Mouse (Mus musculus) embryonic facial prominence, embryonic 13.5 days (tissue): ENCODE measurements at regions not wholly inside any gene's neighbourhood (a gene's known extent, or its start where the extent isn't known, plus 50 kb on each side); places are given as distances from the start of the nearest gene placed in this dataset.

Experiments
- ATAC-seq: fragments of 200-750 bp; cut with Nextera tagmentation; 2 replicates; pipeline ENCODE4 v1.8.0; 2017; ENCODE audit warnings: low read depth; ENCODE audit not compliant: insufficient number of reproducible peaks, insufficient read depth, low FRiP score, low TSS enrichment
- H3K27ac ChIP-seq: fragments of 300-500 bp; sonication (generic); 2 replicates; pipeline ENCODE4 v1.5.1; 2015; ENCODE audit warnings: moderate library complexity, mild to moderate bottlenecking, inconsistent platforms
- H3K27me3 ChIP-seq: fragments of 300-500 bp; sonication (generic); 2 replicates; pipeline ENCODE4 v1.6.1; 2015; ENCODE audit warnings: mild to moderate bottlenecking, inconsistent platforms
- H3K36me3 ChIP-seq: fragments of 300-500 bp; sonication (generic); 2 replicates; pipeline ENCODE4 v1.6.1; 2015; ENCODE audit warnings: mild to moderate bottlenecking, inconsistent platforms
- H3K4me1 ChIP-seq: fragments of 300-500 bp; sonication (generic); 2 replicates; pipeline ENCODE4 v1.6.1; 2015; ENCODE audit warnings: inconsistent platforms
- H3K4me2 ChIP-seq: fragments of 300-500 bp; sonication (generic); 2 replicates; pipeline ENCODE4 v1.6.1; 2015; ENCODE audit warnings: moderate library complexity, mild to moderate bottlenecking, inconsistent platforms
- H3K4me3 ChIP-seq: fragments of 300-500 bp; sonication (generic); 2 replicates; pipeline ENCODE4 v1.5.1; 2015; ENCODE audit warnings: mild to moderate bottlenecking, inconsistent platforms
- H3K9ac ChIP-seq: fragments of 300-500 bp; sonication (generic); 2 replicates; pipeline ENCODE4 v1.6.1; 2015; ENCODE audit warnings: mild to moderate bottlenecking, inconsistent platforms
- H3K9me3 ChIP-seq: fragments of 300-500 bp; sonication (generic); 2 replicates; pipeline ENCODE4 v1.6.1; 2016; ENCODE audit warnings: inconsistent platforms
- WGBS: fragments of 180-500 bp; shearing (Covaris S2); methylation state at CpG from one replicate; pipeline ENCODE4 v1.1.7; 2015; ENCODE audit warnings: mixed read lengths; 5-methylcytosine and 5-hydroxymethylcytosine counted together

DNA sequence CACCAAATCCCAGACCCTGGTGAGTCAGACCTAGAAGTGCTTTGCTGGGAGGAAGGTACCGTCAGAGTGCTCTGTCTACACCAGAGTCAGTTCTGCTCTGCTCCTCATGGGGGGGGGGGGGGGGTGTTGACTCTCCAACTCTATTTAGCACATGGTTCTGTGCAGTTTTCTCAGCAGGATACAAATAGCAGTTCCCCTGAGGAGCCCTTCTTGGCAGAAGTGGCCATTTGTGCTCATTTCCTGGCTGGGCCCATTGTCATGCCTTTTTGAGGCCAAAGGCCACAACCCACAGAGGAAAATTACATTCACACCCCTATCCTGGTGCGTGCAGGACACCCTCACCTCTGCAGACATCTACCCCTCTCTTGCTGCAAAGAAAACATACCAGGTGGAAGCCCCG lies 118.3 kb downstream of the Psmg1 start:
- Histone ChIP-seq H3K27me3 (no peaks in the 10 kb centered on the region), H3K9me3 (no peaks in the 10 kb centered on the region), H3K4me2 (no peak overlapping the region), H3K27ac (no peak overlapping the region), H3K9ac (no peak overlapping the region), H3K4me1 (no peaks in the 10 kb centered on the region), H3K36me3 (no peaks in the 10 kb centered on the region), H3K4me3 (no peak overlapping the region)
- WGBS, result 65% methylated on average over 3 of the region's 3 CpGs
- ATAC-seq, result no peak

GRCm38 (mm10) chr16:95870291-95870690 lies 120.5 kb downstream of the Psmg1 start:
- WGBS, result 66% methylated on average over 2 of the region's 2 CpGs
- H3K36me3 ChIP-seq, result no peaks in the 10 kb centered on the region
- no peaks in the 10 kb centered on the region for H3K9me3 ChIP-seq
- no peaks in the 10 kb centered on the region for H3K27me3 ChIP-seq
- H3K4me2 ChIP-seq, result no peak overlapping the region
- H3K4me3 ChIP-seq, result no peak overlapping the region
- no peak for ATAC-seq
- H3K4me1 ChIP-seq, result no peaks in the 10 kb centered on the region
- H3K27ac ChIP-seq, result no peak overlapping the region
- no peak overlapping the region for H3K9ac ChIP-seq

GRCm38 (mm10) chr16:95869501-95869900 lies 121.3 kb downstream of the Psmg1 start:
- no peak overlapping the region for H3K27ac ChIP-seq
- H3K4me2 ChIP-seq, result no peak overlapping the region
- WGBS, result 62% methylated on average over 5 of the region's 5 CpGs
- no peak for ATAC-seq
- H3K9ac ChIP-seq, result no peak overlapping the region
- H3K9me3 ChIP-seq, result no peaks in the 10 kb centered on the region
- H3K27me3 ChIP-seq, result no peaks in the 10 kb centered on the region
- no peaks in the 10 kb centered on the region for H3K4me1 ChIP-seq
- H3K36me3 ChIP-seq, result no peaks in the 10 kb centered on the region
- no peak overlapping the region for H3K4me3 ChIP-seq

- Histone ChIP-seq H3K9me3 (no peaks in the 10 kb centered on the region), H3K27me3 (no peaks in the 10 kb centered on the region), H3K9ac (no peak overlapping the region), H3K4me2 (no peak overlapping the region), H3K36me3 (no peaks in the 10 kb centered on the region), H3K27ac (no peak overlapping the region), H3K4me3 (no peak overlapping the region), H3K4me1 (no peaks in the 10 kb centered on the region)
- ATAC-seq, result 0 out of 2 replicates have a peak, but pooled peaks have one; percentile 33
- 97% methylated on average over 1 of the region's 1 CpGs for WGBS
These were observed 121.9 kb downstream of the Psmg1 start for GRCm38 (mm10) chr16:95868896-95869295.

- ATAC-seq, result no peak
- Histone ChIP-seq H3K27ac (no peak overlapping the region), H3K4me3 (no peak overlapping the region), H3K9me3 (no peaks in the 10 kb centered on the region), H3K27me3 (no peaks in the 10 kb centered on the region), H3K36me3 (no peaks in the 10 kb centered on the region), H3K9ac (no peak overlapping the region), H3K4me2 (no peak overlapping the region), H3K4me1 (no peaks in the 10 kb centered on the region)
- WGBS, result 70% methylated on average over 9 of the region's 9 CpGs
These were observed 123.2 kb downstream of the Psmg1 start for GRCm38 (mm10) chr16:95867516-95867915.

DNA sequence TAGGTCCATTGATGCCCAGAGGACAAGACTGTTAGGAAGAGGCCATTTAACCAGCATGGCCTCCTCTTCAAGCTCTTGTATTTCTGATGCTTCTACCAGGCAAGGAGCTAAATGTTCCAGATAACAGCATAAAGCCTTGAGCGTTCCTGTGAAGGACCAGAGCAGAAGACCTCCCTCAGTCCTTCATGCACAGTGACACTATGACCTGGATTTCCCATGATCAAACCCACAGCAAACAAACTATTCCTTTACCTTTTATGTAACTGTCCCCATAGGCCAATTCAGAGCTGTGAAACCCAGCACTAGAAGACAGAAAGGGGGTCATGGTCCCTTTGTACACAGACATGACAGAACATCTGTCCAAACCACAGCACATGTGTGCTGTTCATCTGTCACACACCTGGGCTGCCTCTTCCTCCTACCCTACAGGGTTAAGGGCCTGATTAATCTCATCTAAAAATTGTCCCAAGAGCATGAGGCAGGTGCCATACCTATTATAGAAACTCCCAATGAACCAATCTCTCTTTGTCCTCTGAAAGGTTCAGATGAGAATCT lies 123.8 kb downstream of the Psmg1 start:
- H3K36me3 ChIP-seq, result no peaks in the 10 kb centered on the region
- no peak overlapping the region for H3K4me2 ChIP-seq
- WGBS, result 92% methylated on average over 1 of the region's 1 CpGs
- H3K27me3 ChIP-seq, result no peaks in the 10 kb centered on the region
- no peak overlapping the region for H3K4me3 ChIP-seq
- no peaks in the 10 kb centered on the region for H3K9me3 ChIP-seq
- no peak overlapping the region for H3K9ac ChIP-seq
- no peaks in the 10 kb centered on the region for H3K4me1 ChIP-seq
- no peak for ATAC-seq
- no peak overlapping the region for H3K27ac ChIP-seq

GRCm38 (mm10) chr16:95865603-95866002 lies 125.2 kb downstream of the Psmg1 start:
- no peak overlapping the region for H3K27ac ChIP-seq
- no peak overlapping the region for H3K4me3 ChIP-seq
- 0 out of 2 replicates have a peak, but pooled peaks cover 2% of the 10 kb centered on the region for H3K4me1 ChIP-seq
- H3K9ac ChIP-seq, result no peak overlapping the region
- H3K9me3 ChIP-seq, result no peaks in the 10 kb centered on the region
- 79% methylated on average over 1 of the region's 1 CpGs for WGBS
- H3K27me3 ChIP-seq, result no peaks in the 10 kb centered on the region
- no peak overlapping the region for H3K4me2 ChIP-seq
- no peaks in the 10 kb centered on the region for H3K36me3 ChIP-seq
- ATAC-seq, result no peak

GRCm38 (mm10) chr16:95864646-95865045 lies 126.1 kb downstream of the Psmg1 start:
- Histone ChIP-seq H3K27me3 (no peaks in the 10 kb centered on the region), H3K4me3 (no peak overlapping the region), H3K9me3 (no peaks in the 10 kb centered on the region), H3K9ac (no peak overlapping the region), H3K4me2 (no peak overlapping the region), H3K36me3 (no peaks in the 10 kb centered on the region), H3K4me1 (0 out of 2 replicates have a peak, but pooled peaks cover 2% of the 10 kb centered on the region), H3K27ac (no peak overlapping the region)
- WGBS, result 78% methylated on average over 4 of the region's 4 CpGs
- no peak for ATAC-seq

DNA sequence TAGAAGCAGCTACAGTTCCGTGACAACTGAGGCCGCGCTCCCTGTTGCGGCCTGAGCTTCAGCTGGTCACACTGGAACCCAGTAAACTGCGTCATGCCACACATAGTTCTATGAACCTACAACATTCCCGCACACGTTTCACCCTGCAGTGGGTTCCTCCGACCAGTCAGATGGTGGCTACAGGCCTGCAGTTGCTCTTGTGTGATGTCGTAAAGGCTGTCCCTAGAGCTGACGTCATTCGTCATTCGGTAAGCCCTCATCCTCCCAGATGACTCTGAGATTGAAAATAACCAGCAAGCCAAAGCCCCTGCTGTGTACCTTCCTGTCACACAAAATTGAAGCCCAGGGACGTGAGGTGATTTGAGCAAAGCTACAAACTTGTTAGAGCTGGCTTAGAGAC lies 126.7 kb downstream of the Psmg1 start:
- Histone ChIP-seq H3K27ac (no peak overlapping the region), H3K36me3 (no peaks in the 10 kb centered on the region), H3K4me2 (no peak overlapping the region), H3K9me3 (no peaks in the 10 kb centered on the region), H3K9ac (no peak overlapping the region), H3K4me3 (no peak overlapping the region), H3K4me1 (0 out of 2 replicates have a peak, but pooled peaks cover 2% of the 10 kb centered on the region), H3K27me3 (no peaks in the 10 kb centered on the region)
- ATAC-seq, result no peak
- WGBS, result 81% methylated on average over 13 of the region's 13 CpGs

DNA sequence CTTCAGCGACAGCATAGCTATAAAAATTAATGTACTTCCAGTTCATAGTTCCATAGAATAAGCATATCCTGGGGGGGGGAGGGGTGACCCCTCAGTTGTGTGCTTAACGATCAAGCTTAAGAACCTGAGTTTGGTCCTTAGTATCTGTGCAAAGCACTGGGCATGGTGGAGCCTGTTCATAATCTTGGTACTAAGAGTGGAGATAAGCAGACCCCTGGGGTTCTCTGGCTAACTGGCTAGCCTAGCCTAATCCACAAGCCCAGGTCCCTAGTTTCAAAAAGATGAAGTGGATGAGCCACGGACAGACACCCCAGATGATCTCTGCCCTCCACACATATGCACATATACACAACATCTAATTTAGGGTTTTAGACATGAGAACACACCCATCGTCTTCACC lies 127.2 kb downstream of the Psmg1 start:
- H3K4me2 ChIP-seq, result no peak overlapping the region
- 0 out of 2 replicates have a peak, but pooled peaks cover 2% of the 10 kb centered on the region for H3K4me1 ChIP-seq
- H3K36me3 ChIP-seq, result no peaks in the 10 kb centered on the region
- H3K27ac ChIP-seq, result no peak overlapping the region
- H3K4me3 ChIP-seq, result no peak overlapping the region
- H3K9me3 ChIP-seq, result no peaks in the 10 kb centered on the region
- H3K27me3 ChIP-seq, result no peaks in the 10 kb centered on the region
- no peak overlapping the region for H3K9ac ChIP-seq
- whole genome bisulfite sequencing, result 89% methylated on average over 4 of the region's 4 CpGs
- no peak for ATAC-seq

- no peak overlapping the region for H3K4me3 ChIP-seq
- no peak overlapping the region for H3K4me2 ChIP-seq
- H3K27ac ChIP-seq, result peak overlapping the region; percentile 44; the same call in 1 of the 2 replicates
- ATAC-seq, result no peak
- H3K27me3 ChIP-seq, result no peaks in the 10 kb centered on the region
- H3K4me1 ChIP-seq, result 0 out of 2 replicates have a peak, but pooled peaks cover 2% of the 10 kb centered on the region
- H3K9me3 ChIP-seq, result no peaks in the 10 kb centered on the region
- no peak overlapping the region for H3K9ac ChIP-seq
- 76% methylated on average over 3 of the region's 3 CpGs for WGBS
- H3K36me3 ChIP-seq, result no peaks in the 10 kb centered on the region
These were observed 128.1 kb downstream of the Psmg1 start for GRCm38 (mm10) chr16:95862621-95863020.

GRCm38 (mm10) chr16:95861231-95861690 lies 129.5 kb downstream of the Psmg1 start:
- Histone ChIP-seq H3K9me3 (no peaks in the 10 kb centered on the region), H3K27ac (no peak overlapping the region), H3K4me1 (0 out of 2 replicates have a peak, but pooled peaks cover 2% of the 10 kb centered on the region), H3K4me3 (no peak overlapping the region), H3K9ac (no peak overlapping the region), H3K36me3 (no peaks in the 10 kb centered on the region), H3K27me3 (no peaks in the 10 kb centered on the region), H3K4me2 (no peak overlapping the region)
- ATAC-seq, result no peak
- WGBS, result 71% methylated on average over 12 of the region's 12 CpGs
